Mouse (Mus musculus) lung, adult 2 months (tissue): ENCODE results near the gene Klhl36.

ENCODE experiments used
- CTCF ChIP-seq: fragments of 200-500 bp; IDR thresholded peaks from 2 replicates; pipeline ENCODE4 v1.5.1; 2011; ENCODE audit warnings: mild to moderate bottlenecking, low read length, control low read depth; ENCODE audit not compliant: insufficient read depth
- POLR2A ChIP-seq: fragments of 200-500 bp; IDR thresholded peaks from 2 replicates; pipeline ENCODE4 v1.6.1; 2011; ENCODE audit warnings: low read depth, mild to moderate bottlenecking, control low read depth, low read length, borderline replicate concordance; ENCODE audit errors: extremely low read depth

GRCm38 (mm10) chr8:119834676-119835075 lies 27.4 kb upstream of the Klhl36 start:
- TF ChIP-seq CTCF (no peak), POLR2A (no peak)
